Mouse (Mus musculus) kidney, postnatal 0 days (tissue): ENCODE measurements at regions not wholly inside any gene's neighbourhood (a gene's known extent, or its start where the extent isn't known, plus 50 kb on each side); places are given as distances from the start of the nearest gene placed in this dataset.
A peak's percentile ranks its signal among the peaks of the same experiment; 100 is the strongest.

Experiments used
- ATAC-seq: fragments of 200-750 bp; cut with Nextera tagmentation; replicated peaks from 2 replicates; pipeline ENCODE4 v1.8.0; 2017; ENCODE audit warnings: low read depth, moderate number of reproducible peaks, moderate TSS enrichment, moderate library complexity; ENCODE audit not compliant: low FRiP score
- DNase-seq: peaks from one replicate; pipeline ENCODE4 v3.0.0-alpha.2; 2016; ENCODE audit warnings: low spot score
- H3K27ac ChIP-seq: fragments of 300-500 bp; sonication (generic); 2 replicates; pipeline ENCODE4 v1.5.1; 2014; ENCODE audit warnings: mild to moderate bottlenecking
- H3K27me3 ChIP-seq: fragments of 300-500 bp; sonication (generic); 2 replicates; pipeline ENCODE4 v1.6.1; 2014; ENCODE audit warnings: low read length, mixed read lengths; ENCODE audit not compliant: insufficient read depth
- H3K36me3 ChIP-seq: fragments of 300-500 bp; sonication (generic); 2 replicates; pipeline ENCODE4 v1.6.1; 2014; ENCODE audit warnings: low read length, mixed read lengths; ENCODE audit not compliant: insufficient read depth
- H3K4me1 ChIP-seq: fragments of 300-500 bp; sonication (generic); replicated peaks from 2 replicates; pipeline ENCODE4 v1.6.1; 2014; ENCODE audit warnings: antibody characterized with exemption, low read length, mixed read lengths; ENCODE audit not compliant: insufficient read depth
- H3K4me2 ChIP-seq: fragments of 300-500 bp; sonication (generic); 2 replicates; pipeline ENCODE4 v1.6.1; 2014; ENCODE audit warnings: mild to moderate bottlenecking, low read length, moderate library complexity, mixed read lengths
- H3K4me3 ChIP-seq: fragments of 300-500 bp; sonication (generic); replicated peaks from 2 replicates; pipeline ENCODE4 v1.5.1; 2014; ENCODE audit warnings: low read depth, low read length
- H3K9ac ChIP-seq: fragments of 300-500 bp; sonication (generic); 2 replicates; pipeline ENCODE4 v1.6.1; 2014; ENCODE audit warnings: low read depth, low read length
- H3K9me3 ChIP-seq: fragments of 300-500 bp; sonication (generic); replicated peaks from 2 replicates; pipeline ENCODE4 v1.6.1; 2016; ENCODE audit warnings: low read length, inconsistent platforms, mixed read lengths
- CTCF ChIP-seq: IDR thresholded peaks from 2 replicates; pipeline ENCODE4 v1.5.1; 2016; ENCODE audit warnings: antibody characterized with exemption, low read depth, mild to moderate bottlenecking, moderate library complexity
- whole genome bisulfite sequencing: fragments of 180-500 bp; shearing (Covaris S2); extraction: QIAGEN DNeasy Blood & Tissue Kit; methylation state at CpG from one replicate; pipeline ENCODE4 v1.1.7; 2014; 5-methylcytosine and 5-hydroxymethylcytosine counted together

DNA sequence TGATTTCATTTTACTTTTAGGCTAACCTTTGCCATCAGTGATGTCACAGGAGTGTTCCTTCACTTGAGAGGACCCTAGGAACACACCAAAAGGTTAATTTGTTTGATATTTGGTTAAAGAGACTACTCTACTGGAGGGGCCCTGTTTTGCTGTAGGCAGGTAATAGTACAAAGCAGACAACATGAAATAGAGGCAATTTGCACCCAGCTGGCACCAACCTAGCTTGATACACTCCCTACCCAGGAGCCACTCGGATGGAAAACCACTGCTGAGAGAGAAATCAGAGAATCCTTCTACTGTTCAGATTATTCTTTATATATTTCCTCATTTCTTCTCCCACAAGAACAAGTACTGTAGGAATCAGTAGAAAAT is 698.7 kb upstream of the Cited2 start:
- H3K9ac ChIP-seq = no peak overlapping the region
- no peak for ATAC-seq
- WGBS = 80% methylated on average over 1 of the region's 1 CpGs

GRCm38 (mm10) chr10:17034892-17035775 is 687.9 kb upstream of the Cited2 start:
- Histone ChIP-seq H3K27me3 (no peaks in the 10 kb centered on the region), H3K4me2 (no peak overlapping the region), H3K4me1 (no peaks in the 10 kb centered on the region), H3K4me3 (no peak overlapping the region), H3K27ac (no peak overlapping the region), H3K36me3 (no peaks in the 10 kb centered on the region), H3K9me3 (no peaks in the 10 kb centered on the region), H3K9ac (no peak overlapping the region)
- TF ChIP-seq CTCF = no peak
- DNase-seq (no peak), ATAC-seq (no peak)
- WGBS = 88% methylated on average over 2 of the region's 2 CpGs

More for the DNA sequence above, 698.7 kb upstream of the Cited2 start:
- no peak for TF ChIP-seq CTCF
- Histone ChIP-seq H3K4me2 (no peak overlapping the region), H3K4me3 (no peak overlapping the region), H3K4me1 (no peaks in the 10 kb centered on the region), H3K9me3 (no peaks in the 10 kb centered on the region), H3K27me3 (no peaks in the 10 kb centered on the region), H3K36me3 (no peaks in the 10 kb centered on the region), H3K27ac (no peak overlapping the region)
- no peak for DNase-seq

DNA sequence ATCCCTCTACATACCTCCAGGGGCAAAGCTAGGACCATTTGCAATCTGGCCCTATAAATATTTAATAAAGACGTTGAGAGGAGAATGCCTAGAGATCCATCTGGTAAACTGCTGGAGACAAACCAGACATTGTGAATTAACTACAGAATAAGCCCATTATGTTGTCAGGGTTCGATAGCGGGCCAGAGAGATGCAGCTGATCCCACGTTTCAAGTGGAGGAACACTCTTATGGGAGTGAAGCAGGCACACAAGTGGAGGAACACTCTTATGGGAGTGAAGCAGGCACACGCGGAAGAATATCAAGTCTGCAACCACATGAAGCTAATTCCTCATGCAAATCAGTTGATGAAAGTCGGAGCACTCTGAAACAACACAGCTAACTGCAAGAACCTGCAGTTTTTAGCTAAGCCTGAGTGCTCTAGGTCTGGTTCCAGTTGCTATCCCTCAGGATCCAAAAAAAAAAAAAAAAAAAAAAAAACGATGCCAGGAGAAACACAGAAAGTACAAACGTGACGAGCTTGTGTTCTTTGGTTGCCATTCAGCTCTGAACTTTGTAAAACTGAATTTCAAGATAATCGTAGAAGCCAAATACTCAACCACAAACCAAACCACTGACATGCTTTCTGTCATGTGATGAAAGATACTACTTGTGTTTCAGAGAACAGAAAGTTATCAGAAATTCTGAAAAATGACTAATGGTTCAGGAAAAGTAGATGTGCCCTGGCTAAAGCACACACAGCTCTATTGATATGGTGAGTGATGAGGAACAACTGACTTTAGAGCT is 684.6 kb upstream of the Cited2 start:
- Histone ChIP-seq H3K4me3 (no peak overlapping the region), H3K4me2 (no peak overlapping the region), H3K9me3 (no peaks in the 10 kb centered on the region), H3K9ac (no peak overlapping the region), H3K27ac (no peak overlapping the region), H3K36me3 (no peaks in the 10 kb centered on the region), H3K4me1 (no peaks in the 10 kb centered on the region), H3K27me3 (no peaks in the 10 kb centered on the region)
- WGBS = 80% methylated on average over 11 of the region's 11 CpGs
- no peak for ATAC-seq
- no peak for DNase-seq
- TF ChIP-seq CTCF = no peak

GRCm38 (mm10) chr10:17042090-17042489 is 680.9 kb upstream of the Cited2 start:
- Histone ChIP-seq H3K4me2 (no peak overlapping the region), H3K27ac (no peak overlapping the region), H3K36me3 (no peaks in the 10 kb centered on the region), H3K4me1 (no peaks in the 10 kb centered on the region), H3K27me3 (no peaks in the 10 kb centered on the region), H3K9ac (no peak overlapping the region), H3K9me3 (no peaks in the 10 kb centered on the region), H3K4me3 (no peak overlapping the region)
- DNase-seq (no peak), ATAC-seq (no peak)
- WGBS = 94% methylated on average over 1 of the region's 1 CpGs
- TF ChIP-seq CTCF = no peak

- no peaks in the 10 kb centered on the region for H3K4me1 ChIP-seq
- H3K4me3 ChIP-seq = no peak overlapping the region
- WGBS = 76% methylated on average over 3 of the region's 3 CpGs
- no peaks in the 10 kb centered on the region for H3K9me3 ChIP-seq
- H3K36me3 ChIP-seq = no peaks in the 10 kb centered on the region
- H3K27me3 ChIP-seq = no peaks in the 10 kb centered on the region
- ATAC-seq (no peak), DNase-seq (peak; percentile 47)
- H3K9ac ChIP-seq = no peak overlapping the region
- no peak for TF ChIP-seq CTCF
- H3K27ac ChIP-seq = no peak overlapping the region
- H3K4me2 ChIP-seq = no peak overlapping the region
Observed at GRCm38 (mm10) chr10:17042973-17043372, 680.0 kb upstream of the Cited2 start.

GRCm38 (mm10) chr10:17046765-17047164 is 676.3 kb upstream of the Cited2 start:
- H3K27ac ChIP-seq = no peak overlapping the region
- no peaks in the 10 kb centered on the region for H3K27me3 ChIP-seq
- 88% methylated on average over 5 of the region's 5 CpGs for WGBS
- H3K4me2 ChIP-seq = no peak overlapping the region
- H3K36me3 ChIP-seq = no peaks in the 10 kb centered on the region
- no peak for ATAC-seq
- H3K9me3 ChIP-seq = no peaks in the 10 kb centered on the region
- no peaks in the 10 kb centered on the region for H3K4me1 ChIP-seq
- DNase-seq = no peak
- TF ChIP-seq CTCF = no peak
- H3K9ac ChIP-seq = no peak overlapping the region
- no peak overlapping the region for H3K4me3 ChIP-seq
